Mouse (Mus musculus): ENCODE results near the gene Cyb561d2. TPM values are rescaled to one million over a fixed set of nuclear protein-coding genes. Genes with fewer than 3 reads are reported as not detected.

Gene Cyb561d2
- polyA plus RNA-seq (2012; rRNA removed): 27.6 and 30.1 TPM in 2 replicates

DNA sequence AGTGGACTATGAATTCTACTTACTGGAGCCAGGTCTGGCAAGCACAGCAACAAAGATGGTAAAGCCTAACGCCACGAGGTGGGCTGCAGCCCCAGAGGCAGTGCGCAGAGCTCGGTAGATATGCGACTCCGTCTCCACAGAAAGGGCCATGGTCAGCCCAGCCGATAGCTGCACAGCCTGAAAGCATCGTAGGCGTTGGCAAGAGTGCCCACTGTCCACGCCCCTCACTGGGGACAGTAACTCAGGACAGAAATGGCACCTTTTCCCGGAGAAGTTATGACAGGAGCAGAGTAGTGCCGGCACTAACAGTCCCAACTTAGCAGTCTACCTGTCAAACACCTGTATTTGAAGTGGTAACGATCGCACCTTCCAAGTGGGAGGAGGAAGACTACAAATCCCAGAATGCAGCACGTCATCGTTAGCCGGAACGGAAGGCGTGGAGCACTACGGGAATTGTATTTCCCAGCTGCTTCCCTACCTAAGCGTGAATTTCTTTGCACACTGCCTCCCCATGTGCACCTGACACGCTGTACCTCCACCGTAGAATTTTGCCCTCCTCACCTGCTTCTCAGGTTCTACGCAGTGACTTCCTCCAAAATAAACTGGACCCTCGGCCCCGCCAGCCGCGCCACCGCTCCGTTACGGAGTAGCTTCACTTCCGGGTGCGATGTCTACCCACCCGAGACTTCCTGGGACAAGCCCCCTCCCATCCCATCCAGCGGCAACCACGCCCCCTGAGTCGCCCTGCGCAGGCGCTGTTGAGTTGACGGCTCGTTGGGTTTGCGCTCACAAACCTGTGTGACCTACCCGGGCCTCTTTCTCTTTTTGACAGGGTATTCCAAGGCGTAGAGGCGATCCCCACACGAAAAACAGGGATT, at the start of gene Cyb561d2, which contains the start of gene Nprl2:
TSS of gene Cyb561d2 (minus strand) at position 720 of the 878 bp plus-strand sequence.
TSS of gene Nprl2 (plus strand) at position 753 of the 878 bp plus-strand sequence.

DNA sequence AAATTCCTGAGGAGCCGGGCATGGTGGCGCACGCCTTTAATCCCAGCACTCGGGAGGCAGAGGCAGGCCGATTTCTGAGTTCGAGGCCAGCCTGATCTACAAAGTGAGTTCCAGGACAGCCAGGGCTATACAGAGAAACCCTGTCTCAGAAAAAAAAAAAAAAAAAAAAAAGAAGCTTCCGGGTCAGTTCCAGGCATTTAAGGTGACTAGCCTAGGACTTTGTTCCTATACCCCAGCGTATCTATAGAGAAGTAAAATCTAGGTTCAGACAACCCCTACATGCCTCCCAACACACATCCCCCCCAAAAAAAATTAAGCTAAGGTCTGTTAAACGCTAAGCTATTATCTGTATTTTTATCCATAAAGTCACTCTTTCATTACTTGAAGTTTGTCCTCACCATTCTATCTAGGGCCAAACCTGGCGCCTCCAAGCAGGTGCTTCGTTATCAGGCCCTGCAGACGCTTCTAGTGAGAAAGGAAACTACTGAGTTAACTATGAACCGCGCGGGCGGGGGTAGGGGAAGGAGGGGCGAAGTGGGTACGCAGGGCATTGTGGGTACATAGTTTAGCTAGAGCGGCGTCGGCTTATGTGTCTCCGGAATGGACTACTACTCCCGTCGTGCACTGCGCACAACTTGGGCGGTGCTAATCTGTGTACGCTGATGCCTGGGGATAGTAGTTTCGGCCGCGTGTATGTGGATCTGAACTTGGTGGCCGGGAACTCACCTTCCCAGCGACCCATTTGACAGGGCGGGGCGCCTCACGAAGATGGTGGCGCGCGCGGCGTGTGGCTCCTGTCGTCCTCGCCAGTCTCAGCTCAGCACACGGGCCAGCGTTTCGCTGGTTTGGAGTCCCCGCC, 45.2 kb upstream of the Cyb561d2 start, which contains the start of gene Ifrd2:
TSS of gene Ifrd2 (plus strand) at position 669 of the 859 bp plus-strand sequence.

GRCm38 (mm10) chr9:107580501-107581317, 38.7 kb upstream of the Cyb561d2 start, which contains the start of gene Hyal3:
Gene Hyal3 (plus strand): TSS chr9:107580818.

GRCm38 (mm10) chr9:107578587-107578986, 36.6 kb upstream of the Cyb561d2 start, which contains the start of gene Naa80:
Gene Naa80 (plus strand): TSS chr9:107578887.

GRCm38 (mm10) chr9:107576357-107577107, 34.5 kb upstream of the Cyb561d2 start, which contains the start of gene Hyal1:
Gene Hyal1 (plus strand): TSS chr9:107576927.

GRCm38 (mm10) chr9:107567702-107568319, 25.8 kb upstream of the Cyb561d2 start, which contains the start of gene Hyal2:
Gene Hyal2 (plus strand): TSS chr9:107567945.

DNA sequence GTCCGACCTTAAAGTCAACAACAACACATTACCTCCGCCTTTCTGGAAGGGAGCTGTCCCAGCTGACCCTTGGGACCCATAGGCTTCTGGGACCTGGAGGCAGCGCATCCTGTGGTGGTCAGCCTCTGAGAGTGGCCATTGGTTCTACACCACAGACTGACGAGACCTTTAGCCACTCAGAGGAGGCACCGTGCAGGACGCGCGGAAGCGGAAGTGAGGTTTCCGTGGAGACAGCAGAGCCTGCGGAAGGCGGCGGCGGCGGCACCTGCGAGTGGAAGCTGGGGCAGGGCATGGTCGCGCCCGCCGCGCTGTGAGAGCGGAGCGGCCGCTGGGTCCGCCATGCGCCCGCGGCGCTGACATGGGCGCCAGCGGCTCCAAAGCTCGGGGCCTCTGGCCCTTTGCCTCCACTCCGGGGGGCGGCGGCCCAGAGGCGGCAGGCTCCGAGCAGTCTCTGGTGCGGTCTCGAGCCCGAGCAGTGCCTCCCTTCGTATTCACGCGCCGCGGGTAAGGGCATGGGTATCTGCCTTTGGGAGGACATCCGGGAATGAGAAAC, 21.1 kb upstream of the Cyb561d2 start, which contains the start of gene Tusc2:
TSS of gene Tusc2 (plus strand) at position 227 of the 553 bp plus-strand sequence.

DNA sequence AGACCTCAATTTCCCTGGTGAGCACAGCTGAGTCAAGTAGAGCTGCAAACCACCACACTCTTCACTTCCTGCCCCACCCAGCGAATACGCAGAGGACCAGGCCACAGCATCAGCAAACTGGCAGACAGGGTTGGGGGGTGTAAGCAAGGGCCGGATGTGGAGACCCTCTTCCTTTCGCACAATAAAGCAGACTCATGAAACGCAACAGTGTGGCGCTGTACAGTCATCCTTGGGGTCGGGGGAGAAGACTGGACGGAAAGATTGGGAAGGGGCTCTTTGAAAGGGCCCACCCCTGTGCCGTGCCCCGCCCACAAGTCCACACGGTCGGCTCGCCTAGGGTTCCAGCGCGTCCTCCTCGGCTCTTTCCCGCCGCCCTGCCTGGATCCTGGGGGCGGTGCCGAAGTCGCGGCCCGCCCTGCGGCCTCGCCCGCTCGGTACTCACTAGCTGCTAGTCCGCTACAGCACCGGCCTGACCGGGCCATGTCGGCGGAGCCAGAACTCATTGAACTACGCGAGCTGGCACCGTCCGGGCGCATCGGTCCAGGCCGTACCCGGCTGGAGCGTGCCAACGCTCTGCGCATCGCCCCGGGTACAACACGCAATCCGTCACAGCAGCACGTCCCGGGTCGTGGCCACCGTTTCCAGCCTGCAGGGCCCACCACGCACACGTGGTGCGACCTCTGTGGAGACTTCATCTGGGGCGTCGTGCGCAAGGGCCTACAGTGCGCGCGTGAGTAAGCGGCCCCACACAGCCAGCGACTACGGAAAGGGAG, 9.3 kb upstream of the Cyb561d2 start, which contains the start of gene Rassf1:
TSS of gene Rassf1 (plus strand) at position 439 of the 773 bp plus-strand sequence.

GRCm38 (mm10) chr9:107547026-107547425, 5.0 kb upstream of the Cyb561d2 start, which contains the start of gene Zmynd10:
Gene Zmynd10 (plus strand): TSS chr9:107547298.

DNA sequence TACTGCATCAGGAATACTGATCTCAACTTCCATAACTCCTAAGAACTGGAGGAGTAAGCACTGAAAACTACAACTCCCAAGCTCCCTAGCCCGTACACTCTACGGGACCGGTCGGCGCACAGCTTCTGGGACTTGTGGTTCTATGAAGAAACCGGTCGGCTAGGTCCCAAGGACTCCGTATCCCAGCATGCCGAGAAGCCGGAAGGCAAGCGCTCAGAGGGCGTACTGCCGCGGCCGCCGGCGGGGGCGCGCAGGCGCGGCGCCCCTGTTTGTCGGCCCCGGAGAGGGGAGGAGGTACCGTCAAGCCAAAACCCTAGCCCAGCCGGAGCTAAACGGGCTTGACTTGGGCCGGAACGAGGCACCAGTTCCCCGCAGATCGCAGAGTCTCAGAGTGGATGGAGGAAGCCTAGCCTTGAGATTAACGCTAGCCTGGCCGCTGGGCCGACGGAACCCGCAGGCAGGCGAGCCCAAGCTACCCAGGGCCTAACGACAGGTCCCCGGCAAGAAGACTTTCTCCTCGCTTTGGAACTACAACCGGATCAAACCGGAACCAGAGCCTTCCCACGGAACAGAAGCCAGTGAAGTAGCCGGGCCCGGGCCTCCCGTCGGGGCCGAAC, 8.1 kb downstream of the Cyb561d2 start, which contains the start of gene Tmem115:
TSS of gene Tmem115 (plus strand) at position 155 of the 617 bp plus-strand sequence.

Other genes starting within 250 kb of the Cyb561d2 start
- gene Cish, start 246.2 kb downstream of the Cyb561d2 start, polyA plus RNA-seq (2012; rRNA removed): 7.2 and 8.0 TPM in 2 replicates
- 31.8 and 32.4 TPM in 2 replicates for gene Hemk1, start 203.8 kb downstream of the Cyb561d2 start, polyA plus RNA-seq (2012; rRNA removed)
- 5.8 and 6.4 TPM in 2 replicates for gene 6430571L13Rik, start 201.6 kb downstream of the Cyb561d2 start, polyA plus RNA-seq (2012; rRNA removed)
- 82.6 and 102 TPM in 2 replicates for gene Cacna2d2, start 142.6 kb downstream of the Cyb561d2 start, polyA plus RNA-seq (2012; rRNA removed)
- gene Tmem115, start 8.2 kb downstream of the Cyb561d2 start, polyA plus RNA-seq (2012; rRNA removed): 32.8 and 33.5 TPM in 2 replicates
- 78.8 and 83.5 TPM in 2 replicates for gene Nprl2, start within 50 bp of the Cyb561d2 start, polyA plus RNA-seq (2012; rRNA removed)
- gene Zmynd10, start 5.1 kb upstream of the Cyb561d2 start, polyA plus RNA-seq (2012; rRNA removed): 5.8 and 7.0 TPM in 2 replicates
- 34.2 and 44.6 TPM in 2 replicates for gene Rassf1, start 9.4 kb upstream of the Cyb561d2 start, polyA plus RNA-seq (2012; rRNA removed)
- 78.2 and 82.7 TPM in 2 replicates for gene Tusc2, start 21.1 kb upstream of the Cyb561d2 start, polyA plus RNA-seq (2012; rRNA removed)
- gene Hyal2, start 25.8 kb upstream of the Cyb561d2 start, polyA plus RNA-seq (2012; rRNA removed): 62.7 and 63.0 TPM in 2 replicates
- 4.3 and 4.8 TPM in 2 replicates for gene Hyal1, start 34.7 kb upstream of the Cyb561d2 start, polyA plus RNA-seq (2012; rRNA removed)
- gene Naa80, start 36.7 kb upstream of the Cyb561d2 start, polyA plus RNA-seq (2012; rRNA removed): 26.0 and 30.3 TPM in 2 replicates
- 1.2 and 1.3 TPM in 2 replicates for gene Hyal3, start 38.6 kb upstream of the Cyb561d2 start, polyA plus RNA-seq (2012; rRNA removed)
- 24.6 and 30.0 TPM in 2 replicates for gene Ifrd2, start 45.4 kb upstream of the Cyb561d2 start, polyA plus RNA-seq (2012; rRNA removed)
- gene Sema3b, start 67.0 kb upstream of the Cyb561d2 start, polyA plus RNA-seq (2012; rRNA removed): 5.2 and 9.8 TPM in 2 replicates
- 454 and 485 TPM in 2 replicates for gene Gnai2, start 93.2 kb upstream of the Cyb561d2 start, polyA plus RNA-seq (2012; rRNA removed)
- gene Slc38a3, start 127.3 kb upstream of the Cyb561d2 start, polyA plus RNA-seq (2012; rRNA removed): 60.5 and 67.7 TPM in 2 replicates
- gene Gnat1, start 137.5 kb upstream of the Cyb561d2 start, polyA plus RNA-seq (2012; rRNA removed): 0.13 and 0.43 TPM in 2 replicates
- gene Sema3f, start 168.3 kb upstream of the Cyb561d2 start, polyA plus RNA-seq (2012; rRNA removed): 112 and 151 TPM in 2 replicates
- 205 and 224 TPM in 2 replicates for gene Rbm5, start 228.8 kb upstream of the Cyb561d2 start, polyA plus RNA-seq (2012; rRNA removed)

Measured in central nervous system, embryonic 14 days (tissue).